Mouse (Mus musculus): ENCODE results near the gene Prg4. TPM values are rescaled to one million over a fixed set of nuclear protein-coding genes. Genes with fewer than 3 reads are reported as not detected.
A peak's percentile ranks its signal among the peaks of the same experiment; 100 is the strongest.

Gene Prg4
- polyA plus RNA-seq, 1 experiment from 2014 or later: 0.69 TPM

DNA sequence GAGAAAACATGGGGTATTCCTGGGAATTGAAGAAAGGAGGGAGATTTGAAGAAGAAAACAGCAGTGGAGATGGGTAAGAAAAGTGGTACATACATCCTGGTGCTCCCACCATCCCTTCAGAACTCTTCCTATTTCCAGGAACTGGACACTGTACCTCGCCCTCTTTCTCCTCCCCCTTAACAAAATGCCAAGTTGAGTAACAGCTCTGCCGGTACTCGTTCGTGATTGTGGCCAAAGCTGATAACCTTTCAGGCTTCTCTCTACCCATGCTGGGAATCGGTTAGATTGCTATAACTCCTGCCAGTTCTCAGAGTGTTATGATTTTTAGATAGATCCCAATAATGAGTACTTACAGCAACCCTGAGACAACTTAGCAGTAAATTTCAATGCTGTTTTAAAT, 7.0 kb downstream of the Prg4 start:
- ATAC-seq (replicated peaks; ENCODE audit: insufficient number of reproducible peaks, low FRiP score, low TSS enrichment, low read depth) (no peak), DNase-seq (ENCODE audit: low spot score) (no peak)
- Histone ChIP-seq H3K27ac (replicated peaks; ENCODE audit: low read depth, low read length) (no peak overlapping the region), H3K4me2 (ENCODE audit: low read depth, low read length) (no peak overlapping the region), H3K4me1 (ENCODE audit: control insufficient read depth, insufficient read depth, low read length) (no peaks in the 10 kb centered on the region), H3K36me3 (replicated peaks; ENCODE audit: control insufficient read depth, insufficient read depth, low read depth, low read length) (no peaks in the 10 kb centered on the region), H3K27me3 (ENCODE audit: control insufficient read depth, insufficient read depth, low read length) (no peaks in the 10 kb centered on the region), H3K9me3 (replicated peaks; ENCODE audit: control insufficient read depth, low read length) (no peaks in the 10 kb centered on the region), H3K9ac (replicated peaks; ENCODE audit: low read length) (no peak overlapping the region), H3K4me3 (ENCODE audit: low read depth, low read length) (no peak overlapping the region)
- 89% methylated on average over 5 of the region's 5 CpGs for WGBS

DNA sequence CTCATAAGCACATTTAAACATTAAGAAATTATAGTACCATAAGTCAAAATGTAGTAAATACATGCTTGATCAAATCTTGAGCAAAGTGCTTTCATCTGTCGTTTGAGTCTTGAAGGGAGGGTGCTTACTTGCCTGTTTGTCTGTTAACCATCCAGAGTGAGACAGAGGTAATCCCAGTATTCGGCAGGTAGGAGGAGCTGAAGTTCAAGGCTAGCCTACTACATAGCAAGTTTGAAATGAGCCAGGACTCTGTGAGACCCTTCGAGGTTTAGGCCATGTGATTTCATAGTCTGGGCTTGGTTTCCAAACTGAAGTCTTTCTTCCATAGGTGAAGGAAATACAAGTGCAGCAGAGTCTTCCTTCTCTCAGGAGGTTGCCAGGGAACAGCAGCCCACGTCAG, 24.2 kb downstream of the Prg4 start:
- Histone ChIP-seq H3K36me3 (replicated peaks; ENCODE audit: control insufficient read depth, insufficient read depth, low read depth, low read length) (peaks cover 18% of the 10 kb centered on the region), H3K4me1 (ENCODE audit: control insufficient read depth, insufficient read depth, low read length) (no peaks in the 10 kb centered on the region), H3K9me3 (replicated peaks; ENCODE audit: control insufficient read depth, low read length) (no peaks in the 10 kb centered on the region), H3K27ac (replicated peaks; ENCODE audit: low read depth, low read length) (no peak overlapping the region), H3K9ac (replicated peaks; ENCODE audit: low read length) (no peak overlapping the region), H3K4me3 (ENCODE audit: low read depth, low read length) (no peak overlapping the region), H3K4me2 (ENCODE audit: low read depth, low read length) (no peak overlapping the region), H3K27me3 (ENCODE audit: control insufficient read depth, insufficient read depth, low read length) (no peaks in the 10 kb centered on the region)
- WGBS: 75% methylated on average over 4 of the region's 4 CpGs
- DNase-seq (ENCODE audit: low spot score) (peak; percentile 17), ATAC-seq (replicated peaks; ENCODE audit: insufficient number of reproducible peaks, low FRiP score, low TSS enrichment, low read depth) (no peak)

DNA sequence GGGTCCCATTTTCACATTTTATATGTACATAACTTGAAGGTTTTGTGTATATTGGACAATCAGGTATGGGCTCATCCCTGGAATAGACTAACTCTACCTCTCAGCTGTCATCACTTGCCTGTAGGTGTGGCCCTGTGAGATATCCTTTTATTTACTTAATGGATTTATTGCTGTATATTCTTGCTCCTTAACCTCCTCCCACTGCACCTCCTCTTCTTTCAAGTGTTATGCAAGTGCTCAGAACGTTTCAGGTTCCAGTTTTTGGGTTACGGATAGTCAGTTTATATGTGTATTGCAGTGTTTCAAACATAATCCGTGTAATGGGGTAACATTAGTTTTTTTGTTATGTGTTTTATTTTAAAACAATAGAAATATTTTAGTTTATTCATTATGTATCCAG, 27.3 kb downstream of the Prg4 start:
- Histone ChIP-seq H3K4me3 (ENCODE audit: low read depth, low read length) (no peak overlapping the region), H3K4me1 (ENCODE audit: control insufficient read depth, insufficient read depth, low read length) (no peaks in the 10 kb centered on the region), H3K36me3 (replicated peaks; ENCODE audit: control insufficient read depth, insufficient read depth, low read depth, low read length) (peaks cover 16% of the 10 kb centered on the region), H3K9ac (replicated peaks; ENCODE audit: low read length) (no peak overlapping the region), H3K9me3 (replicated peaks; ENCODE audit: control insufficient read depth, low read length) (no peaks in the 10 kb centered on the region), H3K4me2 (ENCODE audit: low read depth, low read length) (no peak overlapping the region), H3K27me3 (ENCODE audit: control insufficient read depth, insufficient read depth, low read length) (no peaks in the 10 kb centered on the region), H3K27ac (replicated peaks; ENCODE audit: low read depth, low read length) (no peak overlapping the region)
- 91% methylated on average over 3 of the region's 3 CpGs for WGBS
- DNase-seq (ENCODE audit: low spot score): no peak
- ATAC-seq (replicated peaks; ENCODE audit: insufficient number of reproducible peaks, low FRiP score, low TSS enrichment, low read depth): no peak

DNA sequence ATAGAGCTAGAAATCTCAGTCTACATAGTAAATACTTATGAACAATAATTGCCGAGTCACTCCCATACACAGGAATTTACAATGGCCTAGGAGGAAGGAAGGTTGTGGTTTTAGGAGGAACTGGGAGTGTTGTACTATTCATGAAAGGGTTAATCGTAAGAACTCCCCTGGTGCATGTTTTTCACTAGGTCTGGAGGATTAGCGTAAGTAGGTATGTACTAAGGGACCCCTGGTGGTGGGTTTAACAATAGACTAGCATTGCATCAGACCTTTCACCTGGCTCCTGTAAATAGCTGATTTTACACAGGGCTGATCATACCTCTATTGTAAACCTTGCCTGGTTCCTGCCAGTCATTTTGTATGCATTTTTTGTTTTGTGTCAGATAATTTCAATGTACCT, 39.7 kb downstream of the Prg4 start:
- 66% methylated on average over 3 of the region's 3 CpGs for WGBS
- no peaks in the 10 kb centered on the region for H3K9me3 ChIP-seq (replicated peaks; ENCODE audit: control insufficient read depth, low read length)
- H3K4me1 ChIP-seq (ENCODE audit: control insufficient read depth, insufficient read depth, low read length): no peaks in the 10 kb centered on the region
- H3K27ac ChIP-seq (replicated peaks; ENCODE audit: low read depth, low read length): no peak overlapping the region
- H3K36me3 ChIP-seq (replicated peaks; ENCODE audit: control insufficient read depth, insufficient read depth, low read depth, low read length): peaks cover 4% of the 10 kb centered on the region
- no peaks in the 10 kb centered on the region for H3K27me3 ChIP-seq (ENCODE audit: control insufficient read depth, insufficient read depth, low read length)
- no peak overlapping the region for H3K4me3 ChIP-seq (ENCODE audit: low read depth, low read length)
- H3K4me2 ChIP-seq (ENCODE audit: low read depth, low read length): no peak overlapping the region
- ATAC-seq (replicated peaks; ENCODE audit: insufficient number of reproducible peaks, low FRiP score, low TSS enrichment, low read depth) (no peak), DNase-seq (ENCODE audit: low spot score) (no peak)
- H3K9ac ChIP-seq (replicated peaks; ENCODE audit: low read length): no peak overlapping the region

DNA sequence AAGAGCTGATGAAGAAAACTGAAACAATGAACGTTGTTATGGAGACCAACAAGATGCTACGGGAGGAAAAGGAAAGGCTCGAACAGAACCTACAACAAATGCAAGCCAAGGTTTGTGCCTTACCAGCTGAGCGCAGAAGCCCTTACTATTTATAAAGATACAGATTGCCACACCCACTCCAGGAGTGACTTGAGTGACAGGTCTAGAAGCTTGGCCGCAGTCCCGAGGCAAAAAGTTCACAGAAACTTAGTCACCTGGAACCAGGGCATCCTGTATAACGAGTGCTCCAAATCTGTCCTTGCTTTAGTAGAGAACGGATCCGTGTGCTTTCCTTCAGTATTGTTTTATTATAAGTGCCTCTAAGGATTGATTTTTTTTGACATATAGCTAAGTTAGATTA, 40.3 kb downstream of the Prg4 start:
- Histone ChIP-seq H3K4me2 (ENCODE audit: low read depth, low read length) (no peak overlapping the region), H3K36me3 (replicated peaks; ENCODE audit: control insufficient read depth, insufficient read depth, low read depth, low read length) (peaks cover 4% of the 10 kb centered on the region)
- 87% methylated on average over 9 of the region's 9 CpGs for WGBS

DNA sequence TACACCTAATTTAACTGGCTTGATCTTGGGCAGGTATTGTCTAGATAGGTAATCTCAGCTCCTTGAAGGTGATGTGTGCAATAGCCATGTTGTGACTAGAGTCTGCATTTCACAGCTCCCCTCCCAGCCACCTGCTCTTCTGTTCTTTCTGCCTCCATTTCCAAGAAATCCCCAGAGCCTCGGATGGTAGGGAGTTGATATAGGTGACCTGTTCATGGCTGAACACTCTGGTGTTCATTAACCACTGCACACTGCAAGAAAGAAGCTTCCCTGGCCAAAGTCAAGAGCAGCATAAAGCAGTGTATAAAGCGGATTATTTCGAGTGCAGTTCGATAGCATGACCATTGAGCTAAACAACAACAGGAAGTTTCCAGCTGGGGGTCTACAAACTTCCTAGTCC, 47.5 kb downstream of the Prg4 start:
- H3K36me3 ChIP-seq (replicated peaks; ENCODE audit: control insufficient read depth, insufficient read depth, low read depth, low read length): peaks cover 16% of the 10 kb centered on the region

More for the DNA sequence above, 40.3 kb downstream of the Prg4 start:
- Histone ChIP-seq H3K9ac (replicated peaks; ENCODE audit: low read length) (no peak overlapping the region), H3K4me3 (ENCODE audit: low read depth, low read length) (no peak overlapping the region), H3K27me3 (ENCODE audit: control insufficient read depth, insufficient read depth, low read length) (no peaks in the 10 kb centered on the region), H3K9me3 (replicated peaks; ENCODE audit: control insufficient read depth, low read length) (no peaks in the 10 kb centered on the region), H3K4me1 (ENCODE audit: control insufficient read depth, insufficient read depth, low read length) (no peaks in the 10 kb centered on the region), H3K27ac (replicated peaks; ENCODE audit: low read depth, low read length) (no peak overlapping the region)
- ATAC-seq (replicated peaks; ENCODE audit: insufficient number of reproducible peaks, low FRiP score, low TSS enrichment, low read depth) (no peak), DNase-seq (ENCODE audit: low spot score) (no peak)

DNA sequence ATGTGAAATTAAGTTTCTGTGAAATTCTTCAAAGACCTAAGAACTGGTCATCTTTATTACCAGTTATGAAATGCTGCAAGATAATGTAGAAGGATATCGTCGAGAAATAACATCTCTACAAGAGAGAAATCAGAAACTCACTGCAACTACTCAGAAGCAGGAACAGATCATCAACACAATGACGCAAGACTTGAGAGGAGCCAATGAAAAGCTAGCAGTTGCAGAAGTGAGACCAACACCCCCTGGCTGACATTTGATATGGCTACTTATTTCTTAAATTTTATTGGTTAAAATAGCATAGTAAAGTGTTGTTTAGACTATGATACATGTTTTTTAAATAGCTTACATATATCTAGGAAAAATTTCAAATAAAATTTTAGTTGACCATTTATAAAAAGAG, 50.0 kb downstream of the Prg4 start:
- no peak overlapping the region for H3K9ac ChIP-seq (replicated peaks; ENCODE audit: low read length)
- H3K27ac ChIP-seq (replicated peaks; ENCODE audit: low read depth, low read length): no peak overlapping the region
- ATAC-seq (replicated peaks; ENCODE audit: insufficient number of reproducible peaks, low FRiP score, low TSS enrichment, low read depth): no peak
- no peaks in the 10 kb centered on the region for H3K27me3 ChIP-seq (ENCODE audit: control insufficient read depth, insufficient read depth, low read length)
- peaks cover 12% of the 10 kb centered on the region for H3K36me3 ChIP-seq (replicated peaks; ENCODE audit: control insufficient read depth, insufficient read depth, low read depth, low read length)
- H3K4me2 ChIP-seq (ENCODE audit: low read depth, low read length): no peak overlapping the region
- 95% methylated on average over 3 of the region's 3 CpGs for WGBS
- H3K4me3 ChIP-seq (ENCODE audit: low read depth, low read length): no peak overlapping the region
- no peaks in the 10 kb centered on the region for H3K4me1 ChIP-seq (ENCODE audit: control insufficient read depth, insufficient read depth, low read length)
- no peak for DNase-seq (ENCODE audit: low spot score)
- no peaks in the 10 kb centered on the region for H3K9me3 ChIP-seq (replicated peaks; ENCODE audit: control insufficient read depth, low read length)

More for the DNA sequence above, 47.5 kb downstream of the Prg4 start:
- no peak overlapping the region for H3K4me3 ChIP-seq (ENCODE audit: low read depth, low read length)
- DNase-seq (ENCODE audit: low spot score): no peak
- H3K4me2 ChIP-seq (ENCODE audit: low read depth, low read length): no peak overlapping the region
- no peak for ATAC-seq (replicated peaks; ENCODE audit: insufficient number of reproducible peaks, low FRiP score, low TSS enrichment, low read depth)
- no peak overlapping the region for H3K27ac ChIP-seq (replicated peaks; ENCODE audit: low read depth, low read length)
- 98% methylated on average over 4 of the region's 4 CpGs for WGBS
- no peaks in the 10 kb centered on the region for H3K4me1 ChIP-seq (ENCODE audit: control insufficient read depth, insufficient read depth, low read length)
- H3K9me3 ChIP-seq (replicated peaks; ENCODE audit: control insufficient read depth, low read length): no peaks in the 10 kb centered on the region
- H3K9ac ChIP-seq (replicated peaks; ENCODE audit: low read length): no peak overlapping the region
- no peaks in the 10 kb centered on the region for H3K27me3 ChIP-seq (ENCODE audit: control insufficient read depth, insufficient read depth, low read length)

DNA sequence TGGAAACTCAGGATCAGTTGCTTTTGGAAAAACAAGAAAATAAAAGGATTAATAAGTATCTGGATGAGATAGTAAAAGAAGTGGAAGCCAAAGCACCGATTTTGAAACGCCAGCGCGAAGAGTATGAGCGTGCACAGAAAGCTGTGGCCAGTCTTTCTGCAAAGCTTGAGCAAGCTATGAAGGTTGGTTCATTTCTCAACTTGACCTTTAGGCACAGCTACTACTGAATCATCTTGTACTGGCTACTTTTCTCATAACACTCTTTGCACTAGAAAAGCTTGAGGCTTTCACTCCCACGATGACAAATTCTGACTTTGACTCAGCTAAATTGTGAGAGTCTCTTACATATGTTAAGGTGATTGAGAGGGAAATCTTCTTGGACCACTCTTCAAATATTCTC, 56.0 kb downstream of the Prg4 start:
- no peak for ATAC-seq (replicated peaks; ENCODE audit: insufficient number of reproducible peaks, low FRiP score, low TSS enrichment, low read depth)
- Histone ChIP-seq H3K4me1 (ENCODE audit: control insufficient read depth, insufficient read depth, low read length) (no peaks in the 10 kb centered on the region), H3K4me3 (ENCODE audit: low read depth, low read length) (no peak overlapping the region), H3K36me3 (replicated peaks; ENCODE audit: control insufficient read depth, insufficient read depth, low read depth, low read length) (peaks cover 2% of the 10 kb centered on the region), H3K9ac (replicated peaks; ENCODE audit: low read length) (no peak overlapping the region), H3K27ac (replicated peaks; ENCODE audit: low read depth, low read length) (no peak overlapping the region), H3K9me3 (replicated peaks; ENCODE audit: control insufficient read depth, low read length) (no peaks in the 10 kb centered on the region), H3K27me3 (ENCODE audit: control insufficient read depth, insufficient read depth, low read length) (no peaks in the 10 kb centered on the region), H3K4me2 (ENCODE audit: low read depth, low read length) (no peak overlapping the region)
- WGBS: 98% methylated on average over 6 of the region's 6 CpGs
- DNase-seq (ENCODE audit: low spot score): no peak
